Mouse (Mus musculus): ENCODE data around the gene Tomm7. TPM values are rescaled to one million over a fixed set of nuclear protein-coding genes. Genes with fewer than 3 reads are reported as not detected.
A peak's percentile ranks its signal among the peaks of the same experiment; 100 is the strongest.

Tomm7 gene
- polyA plus RNA-seq (2015; fragmentation: Nextera tagmentation; extraction: Ambion mirVana), result 111 and 118 TPM in 2 replicates

GRCm38 (mm10) chr5:23843674-23844530, at the start of gene Tomm7:
Gene Tomm7, minus strand, starts transcription at chr5:23844161.
- Histone ChIP-seq H3K9me3 (ENCODE audit: control insufficient read depth) (no peaks in the 10 kb centered on the region), H3K9ac (ENCODE audit: low read depth, low read length) (peak within 1 kb of the TSS; percentile 53), H3K27ac (ENCODE audit: low read depth, low read length) (peak within 1 kb of the TSS; percentile 76), H3K4me2 (replicated peaks; ENCODE audit: low read depth) (peak within 1 kb of the TSS; percentile 59), H3K4me3 (ENCODE audit: low read depth, low read length) (peak within 1 kb of the TSS; percentile 57), H3K36me3 (ENCODE audit: control insufficient read depth, insufficient read depth) (peaks cover 8% of the 10 kb centered on the region), H3K4me1 (replicated peaks; ENCODE audit: control insufficient read depth, insufficient read depth, low read length) (no peaks in the 10 kb centered on the region; the same call in 1 of the 2 replicates), H3K27me3 (replicated peaks; ENCODE audit: control insufficient read depth, insufficient read depth, low read length) (no peaks in the 10 kb centered on the region)
- under 1% methylated on average over 44 of the region's 44 CpGs for WGBS
- peak; percentile 98 for ATAC-seq
- TF ChIP-seq CTCF (IDR thresholded peaks at IDR 0.05; ENCODE audit: low read depth), result peak; percentile 56

GRCm38 (mm10) chr5:23893156-23893863, 49.3 kb upstream of the Tomm7 start:
- no peaks in the 10 kb centered on the region for H3K4me1 ChIP-seq (replicated peaks; ENCODE audit: control insufficient read depth, insufficient read depth, low read length)
- 69% methylated on average over 5 of the region's 5 CpGs for WGBS

GRCm38 (mm10) chr5:23890734-23891133, 46.8 kb upstream of the Tomm7 start:
- 41% methylated on average over 10 of the region's 10 CpGs for WGBS
- peak; percentile 74 for TF ChIP-seq CTCF (IDR thresholded peaks at IDR 0.05; ENCODE audit: low read depth)
- H3K4me3 ChIP-seq (ENCODE audit: low read depth, low read length), result no peak overlapping the region
- no peak overlapping the region for H3K9ac ChIP-seq (ENCODE audit: low read depth, low read length)
- no peaks in the 10 kb centered on the region for H3K27me3 ChIP-seq (replicated peaks; ENCODE audit: control insufficient read depth, insufficient read depth, low read length)
- no peak overlapping the region for H3K4me2 ChIP-seq (replicated peaks; ENCODE audit: low read depth)
- no peaks in the 10 kb centered on the region for H3K9me3 ChIP-seq (ENCODE audit: control insufficient read depth)
- H3K27ac ChIP-seq (ENCODE audit: low read depth, low read length), result no peak overlapping the region
- H3K36me3 ChIP-seq (ENCODE audit: control insufficient read depth, insufficient read depth), result no peaks in the 10 kb centered on the region
- no peak for ATAC-seq
- no peaks in the 10 kb centered on the region for H3K4me1 ChIP-seq (replicated peaks; ENCODE audit: control insufficient read depth, insufficient read depth, low read length)

More at GRCm38 (mm10) chr5:23893156-23893863, 49.3 kb upstream of the Tomm7 start:
- no peak overlapping the region for H3K27ac ChIP-seq (ENCODE audit: low read depth, low read length)
- no peaks in the 10 kb centered on the region for H3K36me3 ChIP-seq (ENCODE audit: control insufficient read depth, insufficient read depth)
- no peak overlapping the region for H3K4me2 ChIP-seq (replicated peaks; ENCODE audit: low read depth)
- no peaks in the 10 kb centered on the region for H3K27me3 ChIP-seq (replicated peaks; ENCODE audit: control insufficient read depth, insufficient read depth, low read length)
- no peaks in the 10 kb centered on the region for H3K9me3 ChIP-seq (ENCODE audit: control insufficient read depth)
- no peak overlapping the region for H3K9ac ChIP-seq (ENCODE audit: low read depth, low read length)
- ATAC-seq, result no peak
- no peak for TF ChIP-seq CTCF (IDR thresholded peaks at IDR 0.05; ENCODE audit: low read depth)
- H3K4me3 ChIP-seq (ENCODE audit: low read depth, low read length), result no peak overlapping the region

GRCm38 (mm10) chr5:23889461-23889860, 45.5 kb upstream of the Tomm7 start:
- Histone ChIP-seq H3K9me3 (ENCODE audit: control insufficient read depth) (no peaks in the 10 kb centered on the region), H3K36me3 (ENCODE audit: control insufficient read depth, insufficient read depth) (no peaks in the 10 kb centered on the region), H3K4me3 (ENCODE audit: low read depth, low read length) (no peak overlapping the region), H3K27ac (ENCODE audit: low read depth, low read length) (no peak overlapping the region), H3K4me2 (replicated peaks; ENCODE audit: low read depth) (no peak overlapping the region), H3K9ac (ENCODE audit: low read depth, low read length) (no peak overlapping the region), H3K4me1 (replicated peaks; ENCODE audit: control insufficient read depth, insufficient read depth, low read length) (no peaks in the 10 kb centered on the region), H3K27me3 (replicated peaks; ENCODE audit: control insufficient read depth, insufficient read depth, low read length) (no peaks in the 10 kb centered on the region)
- peak; percentile 18; the same call in 1 of the 2 replicates for TF ChIP-seq CTCF (IDR thresholded peaks at IDR 0.05; ENCODE audit: low read depth)
- no peak for ATAC-seq
- WGBS, result 84% methylated on average over 4 of the region's 4 CpGs

GRCm38 (mm10) chr5:23887111-23887510, 43.1 kb upstream of the Tomm7 start:
- 59% methylated on average over 3 of the region's 3 CpGs for WGBS
- no peaks in the 10 kb centered on the region for H3K4me1 ChIP-seq (replicated peaks; ENCODE audit: control insufficient read depth, insufficient read depth, low read length)
- no peak for ATAC-seq
- H3K9me3 ChIP-seq (ENCODE audit: control insufficient read depth), result no peaks in the 10 kb centered on the region
- H3K27me3 ChIP-seq (replicated peaks; ENCODE audit: control insufficient read depth, insufficient read depth, low read length), result no peaks in the 10 kb centered on the region
- H3K36me3 ChIP-seq (ENCODE audit: control insufficient read depth, insufficient read depth), result no peaks in the 10 kb centered on the region
- TF ChIP-seq CTCF (IDR thresholded peaks at IDR 0.05; ENCODE audit: low read depth), result no peak
- H3K4me2 ChIP-seq (replicated peaks; ENCODE audit: low read depth), result no peak overlapping the region
- H3K27ac ChIP-seq (ENCODE audit: low read depth, low read length), result no peak overlapping the region
- no peak overlapping the region for H3K9ac ChIP-seq (ENCODE audit: low read depth, low read length)
- no peak overlapping the region for H3K4me3 ChIP-seq (ENCODE audit: low read depth, low read length)

GRCm38 (mm10) chr5:23874457-23874856, 30.5 kb upstream of the Tomm7 start:
- no peak for TF ChIP-seq CTCF (IDR thresholded peaks at IDR 0.05; ENCODE audit: low read depth)
- no peak overlapping the region for H3K9ac ChIP-seq (ENCODE audit: low read depth, low read length)
- H3K9me3 ChIP-seq (ENCODE audit: control insufficient read depth), result no peaks in the 10 kb centered on the region
- peak; percentile 69 for ATAC-seq
- no peaks in the 10 kb centered on the region for H3K36me3 ChIP-seq (ENCODE audit: control insufficient read depth, insufficient read depth)
- H3K27ac ChIP-seq (ENCODE audit: low read depth, low read length), result no peak overlapping the region; the same call in 1 of the 2 replicates
- 0 out of 2 replicates have a peak overlapping the region, but pooled peaks have one; percentile 27 for H3K4me2 ChIP-seq (replicated peaks; ENCODE audit: low read depth)
- H3K27me3 ChIP-seq (replicated peaks; ENCODE audit: control insufficient read depth, insufficient read depth, low read length), result no peaks in the 10 kb centered on the region
- no peak overlapping the region for H3K4me3 ChIP-seq (ENCODE audit: low read depth, low read length)
- 33% methylated on average over 5 of the region's 5 CpGs for WGBS
- H3K4me1 ChIP-seq (replicated peaks; ENCODE audit: control insufficient read depth, insufficient read depth, low read length), result no peaks in the 10 kb centered on the region

All from intestine, postnatal 0 days (tissue).